Mouse (Mus musculus): ENCODE results near the gene Fam129b. TPM values are rescaled to one million over a fixed set of nuclear protein-coding genes. Genes with fewer than 3 reads are reported as not detected.
A peak's percentile ranks its signal among the peaks of the same experiment; 100 is the strongest.

The Fam129b gene
- polyA plus RNA-seq, 1 experiment from 2014 or later, result 29.1 TPM

- ATAC-seq (ENCODE audit: low FRiP score, low read depth), result no peak
- H3K4me3 ChIP-seq, result no peak overlapping the region
- peaks cover 56% of the 10 kb centered on the region for H3K4me1 ChIP-seq
- 0 out of 2 replicates have a peak overlapping the region, but pooled peaks have one; percentile 15 for H3K27ac ChIP-seq (replicated peaks)
- 30% methylated on average over 10 of the region's 10 CpGs for WGBS
- H3K36me3 ChIP-seq, result peaks cover 25% of the 10 kb centered on the region
- no peaks in the 10 kb centered on the region for H3K9me3 ChIP-seq
- no peak overlapping the region for H3K4me2 ChIP-seq (replicated peaks)
- H3K27me3 ChIP-seq, result no peaks in the 10 kb centered on the region
- no peak overlapping the region for H3K9ac ChIP-seq (replicated peaks)
Observed at GRCm38 (mm10) chr2:32964659-32965457, 88.9 kb downstream of the Fam129b start.

GRCm38 (mm10) chr2:32965511-32966183, 89.7 kb downstream of the Fam129b start:
- H3K4me2 ChIP-seq (replicated peaks), result peak overlapping the region; percentile 69
- peaks cover 25% of the 10 kb centered on the region for H3K36me3 ChIP-seq
- H3K4me3 ChIP-seq, result no peak overlapping the region
- no peak overlapping the region for H3K27ac ChIP-seq (replicated peaks)
- H3K27me3 ChIP-seq, result no peaks in the 10 kb centered on the region
- 18% methylated on average over 7 of the region's 7 CpGs for WGBS
- peaks cover 49% of the 10 kb centered on the region for H3K4me1 ChIP-seq
- H3K9ac ChIP-seq (replicated peaks), result no peak overlapping the region
- H3K9me3 ChIP-seq, result no peaks in the 10 kb centered on the region
- ATAC-seq (ENCODE audit: low FRiP score, low read depth), result no peak

- Histone ChIP-seq H3K4me1 (peaks cover 50% of the 10 kb centered on the region), H3K27me3 (no peaks in the 10 kb centered on the region), H3K4me3 (peak overlapping the region; percentile 59), H3K9ac (replicated peaks) (peak overlapping the region; percentile 67), H3K27ac (replicated peaks) (peak overlapping the region; percentile 89), H3K36me3 (peaks cover 25% of the 10 kb centered on the region), H3K9me3 (no peaks in the 10 kb centered on the region), H3K4me2 (replicated peaks) (peak overlapping the region; percentile 69)
- ATAC-seq (ENCODE audit: low FRiP score, low read depth), result 0 out of 2 replicates have a peak, but pooled peaks have one; percentile 16
- WGBS, result 11% methylated on average over 13 of the region's 13 CpGs
Observed at GRCm38 (mm10) chr2:32966184-32966688, 90.3 kb downstream of the Fam129b start.

GRCm38 (mm10) chr2:32966689-32967631, 91.0 kb downstream of the Fam129b start:
- H3K9ac ChIP-seq (replicated peaks), result peak overlapping the region; percentile 67
- H3K36me3 ChIP-seq, result peaks cover 25% of the 10 kb centered on the region
- peak overlapping the region; percentile 59 for H3K4me3 ChIP-seq
- peak; percentile 87 for ATAC-seq (ENCODE audit: low FRiP score, low read depth)
- H3K9me3 ChIP-seq, result no peaks in the 10 kb centered on the region
- H3K27me3 ChIP-seq, result no peaks in the 10 kb centered on the region
- WGBS, result 1% methylated on average over 55 of the region's 55 CpGs
- peak overlapping the region; percentile 69 for H3K4me2 ChIP-seq (replicated peaks)
- H3K4me1 ChIP-seq, result peaks cover 51% of the 10 kb centered on the region
- peak overlapping the region; percentile 89 for H3K27ac ChIP-seq (replicated peaks)

GRCm38 (mm10) chr2:32968024-32968614, 92.2 kb downstream of the Fam129b start:
- H3K9me3 ChIP-seq, result no peaks in the 10 kb centered on the region
- peaks cover 25% of the 10 kb centered on the region for H3K36me3 ChIP-seq
- no peaks in the 10 kb centered on the region for H3K27me3 ChIP-seq
- peak overlapping the region; percentile 69 for H3K4me2 ChIP-seq (replicated peaks)
- 83% methylated on average over 9 of the region's 9 CpGs for WGBS
- no peak overlapping the region for H3K27ac ChIP-seq (replicated peaks)
- no peak overlapping the region for H3K9ac ChIP-seq (replicated peaks)
- H3K4me3 ChIP-seq, result no peak overlapping the region
- ATAC-seq (ENCODE audit: low FRiP score, low read depth), result no peak
- peaks cover 41% of the 10 kb centered on the region for H3K4me1 ChIP-seq

- no peaks in the 10 kb centered on the region for H3K9me3 ChIP-seq
- no peak overlapping the region for H3K4me3 ChIP-seq
- H3K36me3 ChIP-seq, result peaks cover 24% of the 10 kb centered on the region
- H3K4me2 ChIP-seq (replicated peaks), result no peak overlapping the region
- no peaks in the 10 kb centered on the region for H3K27me3 ChIP-seq
- H3K27ac ChIP-seq (replicated peaks), result no peak overlapping the region
- no peak overlapping the region for H3K9ac ChIP-seq (replicated peaks)
- no peak for ATAC-seq (ENCODE audit: low FRiP score, low read depth)
- peaks cover 29% of the 10 kb centered on the region for H3K4me1 ChIP-seq
- WGBS, result 88% methylated on average over 8 of the region's 8 CpGs
Observed at GRCm38 (mm10) chr2:32969326-32969725, 93.4 kb downstream of the Fam129b start.

- Histone ChIP-seq H3K27ac (replicated peaks) (no peak overlapping the region), H3K9me3 (no peaks in the 10 kb centered on the region), H3K27me3 (no peaks in the 10 kb centered on the region), H3K4me2 (replicated peaks) (no peak overlapping the region), H3K36me3 (peaks cover 26% of the 10 kb centered on the region), H3K4me1 (peaks cover 19% of the 10 kb centered on the region), H3K9ac (replicated peaks) (no peak overlapping the region), H3K4me3 (no peak overlapping the region)
- ATAC-seq (ENCODE audit: low FRiP score, low read depth), result no peak
- WGBS, result 34% methylated on average over 9 of the region's 9 CpGs
Observed at GRCm38 (mm10) chr2:32971235-32971634, 95.3 kb downstream of the Fam129b start.

GRCm38 (mm10) chr2:32974216-32974615, 98.3 kb downstream of the Fam129b start:
- WGBS, result 88% methylated on average over 8 of the region's 8 CpGs
- H3K9ac ChIP-seq (replicated peaks), result no peak overlapping the region
- H3K36me3 ChIP-seq, result peaks cover 26% of the 10 kb centered on the region
- no peaks in the 10 kb centered on the region for H3K9me3 ChIP-seq
- H3K4me1 ChIP-seq, result 0 out of 2 replicates have a peak, but pooled peaks cover 12% of the 10 kb centered on the region
- H3K27me3 ChIP-seq, result no peaks in the 10 kb centered on the region
- ATAC-seq (ENCODE audit: low FRiP score, low read depth), result no peak
- no peak overlapping the region for H3K27ac ChIP-seq (replicated peaks)
- H3K4me3 ChIP-seq, result no peak overlapping the region
- H3K4me2 ChIP-seq (replicated peaks), result no peak overlapping the region

Other genes with a start within 250 kb of the Fam129b start
- gene Eng, start 229.5 kb upstream of the Fam129b start, polyA plus RNA-seq (2016; fragmentation: Nextera tagmentation; extraction: Ambion mirVana), result 27.7 and 29.5 TPM in 2 replicates
- 17.9 and 19.1 TPM in 2 replicates for gene Fpgs, start 172.0 kb upstream of the Fam129b start, polyA plus RNA-seq (2016; fragmentation: Nextera tagmentation; extraction: Ambion mirVana)
- 99.3 and 103 TPM in 2 replicates for gene Cdk9, start 163.0 kb upstream of the Fam129b start, polyA plus RNA-seq (2016; fragmentation: Nextera tagmentation; extraction: Ambion mirVana)
- 34.6 and 41.1 TPM in 2 replicates for gene Sh2d3c, start 155.1 kb upstream of the Fam129b start, polyA plus RNA-seq (2016; fragmentation: Nextera tagmentation; extraction: Ambion mirVana)
- gene 6330409D20Rik, start 135.1 kb upstream of the Fam129b start, polyA plus RNA-seq (2016; fragmentation: Nextera tagmentation; extraction: Ambion mirVana), result 2.8 and 3.5 TPM in 2 replicates
- gene Tor2a, start 118.9 kb upstream of the Fam129b start, polyA plus RNA-seq (2016; fragmentation: Nextera tagmentation; extraction: Ambion mirVana), result 50.2 and 53.4 TPM in 2 replicates
- gene Ttc16, start 100.5 kb upstream of the Fam129b start, polyA plus RNA-seq (2016; fragmentation: Nextera tagmentation; extraction: Ambion mirVana), result 0.20 and 0.43 TPM in 2 replicates
- gene Ptrh1, start 100.3 kb upstream of the Fam129b start, polyA plus RNA-seq (2016; fragmentation: Nextera tagmentation; extraction: Ambion mirVana), result 2.6 and 4.6 TPM in 2 replicates
- gene Cfap157, start 91.7 kb upstream of the Fam129b start, polyA plus RNA-seq (2016; fragmentation: Nextera tagmentation; extraction: Ambion mirVana), result 0.64 and 1.3 TPM in 2 replicates
- 80.3 and 83.2 TPM in 2 replicates for gene Stxbp1, start 28.9 kb upstream of the Fam129b start, polyA plus RNA-seq (2016; fragmentation: Nextera tagmentation; extraction: Ambion mirVana)
- 108 and 111 TPM in 2 replicates for gene Rpl12, start 85.4 kb downstream of the Fam129b start, polyA plus RNA-seq (2016; fragmentation: Nextera tagmentation; extraction: Ambion mirVana)
- 16.2 and 21.1 TPM in 2 replicates for gene Lrsam1, start 85.5 kb downstream of the Fam129b start, polyA plus RNA-seq (2016; fragmentation: Nextera tagmentation; extraction: Ambion mirVana)
- gene Slc2a8, start 106.0 kb downstream of the Fam129b start, polyA plus RNA-seq (2016; fragmentation: Nextera tagmentation; extraction: Ambion mirVana), result 21.3 and 24.1 TPM in 2 replicates

Measured in midbrain, embryonic 12.5 days (tissue).